Mouse (Mus musculus): ENCODE measurements at regions not wholly inside any gene's neighbourhood (a gene's known extent, or its start where the extent isn't known, plus 50 kb on each side); places are given as distances from the start of the nearest gene placed in this dataset.

DNA sequence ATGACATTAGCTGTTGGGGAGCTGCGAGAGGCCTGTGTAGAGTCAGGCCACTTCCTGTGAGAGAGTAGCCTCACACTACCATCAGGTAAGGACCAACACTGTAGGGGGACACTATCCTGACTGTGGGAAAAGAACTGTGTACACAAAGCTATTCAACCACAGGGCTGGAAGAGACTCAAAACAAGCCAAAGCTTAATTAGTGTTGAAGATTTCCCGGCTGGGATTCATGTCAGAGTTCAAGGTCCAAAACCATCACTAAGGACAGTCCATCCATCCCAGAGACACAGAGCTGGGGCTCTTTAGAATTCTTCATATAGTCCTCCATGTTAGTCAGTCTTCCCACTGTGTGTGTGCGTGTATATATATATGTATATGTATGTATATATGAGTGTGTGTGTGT lies 221.5 kb downstream of the Sox4 start:
- H3K9me3 ChIP-seq (ENCODE audit: control insufficient read depth, insufficient read depth, low read depth, low read length): no peaks in the 10 kb centered on the region

DNA sequence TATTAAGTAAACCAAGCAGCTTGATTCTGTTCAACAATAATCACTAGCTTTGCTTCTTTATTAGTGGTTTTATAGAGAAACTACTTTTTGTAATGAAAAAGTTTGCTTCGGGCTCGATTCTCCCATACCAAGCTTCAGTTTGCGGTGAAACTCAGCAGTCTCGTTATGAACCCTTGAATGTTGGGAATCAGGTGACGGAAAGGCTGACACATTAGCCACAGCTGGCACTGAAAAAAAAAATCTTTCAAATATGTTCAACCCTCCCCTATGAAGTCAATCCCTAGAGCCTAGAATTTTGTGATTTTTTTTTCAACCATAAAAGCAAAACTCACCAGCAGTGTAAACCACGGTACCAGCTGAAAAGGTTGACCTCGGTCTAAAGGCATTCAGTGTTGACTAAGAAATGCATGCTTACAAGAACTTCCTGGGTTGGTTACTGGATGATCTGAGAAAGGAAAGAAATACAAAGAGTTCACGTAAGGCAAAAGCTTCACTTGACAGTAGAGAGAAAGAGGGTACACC lies 223.4 kb downstream of the Sox4 start:
- Histone ChIP-seq H3K4me1 (ENCODE audit: control insufficient read depth in 2 of 2, insufficient read depth in 2 of 2, low read length in 2 of 2, poor library complexity in 1 of 2) (no peaks in the 10 kb centered on the region), H3K27ac (ENCODE audit: insufficient read depth, low read depth, low read length, poor library complexity, severe bottlenecking) (no peak overlapping the region), H3K9me3 (ENCODE audit: control insufficient read depth, insufficient read depth, low read depth, low read length) (no peaks in the 10 kb centered on the region), H3K36me3 (ENCODE audit: control insufficient read depth, insufficient read depth, low read length, poor library complexity, severe bottlenecking) (no peaks in the 10 kb centered on the region), H3K4me3 (ENCODE audit: insufficient read depth in 1 of 2, low read depth in 1 of 2, low read length in 2 of 2, poor library complexity in 1 of 2, severe bottlenecking in 1 of 2) (no peak overlapping the region), H3K9ac (ENCODE audit: insufficient read depth, low read depth, low read length, poor library complexity, severe bottlenecking) (no peak overlapping the region)
- no peak for DNase-seq (ENCODE audit: low read depth, low spot score)
- in situ Hi-C loops (cut with MboI; ENCODE audit: low sequenced_read_pairs in 2 of 2, unreplicated experiment in 2 of 2): no loop called here
- TF ChIP-seq MAFK (IDR thresholded peaks at IDR 0.05; ENCODE audit: insufficient read depth, low read depth, low read length) (no peak), CHD2 (IDR thresholded peaks at IDR 0.05; ENCODE audit: low read depth, low read length) (no peak), ZNF384 (IDR thresholded peaks at IDR 0.05; ENCODE audit: low read depth, low read length) (no peak), HCFC1 (IDR thresholded peaks at IDR 0.05; ENCODE audit: borderline replicate concordance, insufficient read depth, low read length) (no peak), ZC3H11A (IDR thresholded peaks at IDR 0.05; ENCODE audit: borderline replicate concordance, low read depth, low read length) (no peak)

More for the DNA sequence above, 221.5 kb downstream of the Sox4 start:
- Histone ChIP-seq H3K9ac (ENCODE audit: insufficient read depth, low read depth, low read length, poor library complexity, severe bottlenecking) (no peak overlapping the region), H3K27ac (ENCODE audit: insufficient read depth, low read depth, low read length, poor library complexity, severe bottlenecking) (no peak overlapping the region), H3K36me3 (ENCODE audit: control insufficient read depth, insufficient read depth, low read length, poor library complexity, severe bottlenecking) (no peaks in the 10 kb centered on the region), H3K4me1 (ENCODE audit: control insufficient read depth in 2 of 2, insufficient read depth in 2 of 2, low read length in 2 of 2, poor library complexity in 1 of 2) (no peaks in the 10 kb centered on the region), H3K4me3 (ENCODE audit: insufficient read depth in 1 of 2, low read depth in 1 of 2, low read length in 2 of 2, poor library complexity in 1 of 2, severe bottlenecking in 1 of 2) (no peak overlapping the region)
- DNase-seq (ENCODE audit: low read depth, low spot score): no peak
- in situ Hi-C loops (cut with MboI; ENCODE audit: low sequenced_read_pairs in 2 of 2, unreplicated experiment in 2 of 2): no loop called here
- TF ChIP-seq MAFK (IDR thresholded peaks at IDR 0.05; ENCODE audit: insufficient read depth, low read depth, low read length) (no peak), ZC3H11A (IDR thresholded peaks at IDR 0.05; ENCODE audit: borderline replicate concordance, low read depth, low read length) (no peak), HCFC1 (IDR thresholded peaks at IDR 0.05; ENCODE audit: borderline replicate concordance, insufficient read depth, low read length) (no peak), ZNF384 (IDR thresholded peaks at IDR 0.05; ENCODE audit: low read depth, low read length) (no peak), CHD2 (IDR thresholded peaks at IDR 0.05; ENCODE audit: low read depth, low read length) (no peak)

DNA sequence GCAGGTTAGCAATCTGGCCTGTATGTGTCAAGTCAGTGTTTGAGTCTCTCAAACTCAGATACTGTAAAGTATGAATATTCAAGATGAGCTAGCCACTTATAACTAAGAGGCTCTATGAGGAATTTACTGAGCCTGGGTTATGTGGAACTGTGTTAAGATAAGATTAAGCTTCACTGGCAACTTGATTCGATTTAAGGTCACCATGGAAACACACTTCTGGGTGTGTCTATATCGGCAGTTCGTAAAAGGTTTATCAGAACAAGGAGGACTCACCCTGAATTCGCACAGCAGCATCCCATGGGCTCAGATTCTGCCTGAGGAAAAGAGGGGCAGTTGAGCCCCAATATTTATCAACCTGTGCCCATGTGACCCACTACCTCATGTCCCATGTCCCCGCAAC lies 224.7 kb downstream of the Sox4 start:
- Histone ChIP-seq H3K4me1 (ENCODE audit: control insufficient read depth in 2 of 2, insufficient read depth in 2 of 2, low read length in 2 of 2, poor library complexity in 1 of 2) (no peaks in the 10 kb centered on the region), H3K9ac (ENCODE audit: insufficient read depth, low read depth, low read length, poor library complexity, severe bottlenecking) (no peak overlapping the region), H3K27ac (ENCODE audit: insufficient read depth, low read depth, low read length, poor library complexity, severe bottlenecking) (no peak overlapping the region), H3K36me3 (ENCODE audit: control insufficient read depth, insufficient read depth, low read length, poor library complexity, severe bottlenecking) (no peaks in the 10 kb centered on the region), H3K4me3 (ENCODE audit: insufficient read depth in 1 of 2, low read depth in 1 of 2, low read length in 2 of 2, poor library complexity in 1 of 2, severe bottlenecking in 1 of 2) (no peak overlapping the region), H3K9me3 (ENCODE audit: control insufficient read depth, insufficient read depth, low read depth, low read length) (no peaks in the 10 kb centered on the region)
- no peak for DNase-seq (ENCODE audit: low read depth, low spot score)
- in situ Hi-C loops (cut with MboI; ENCODE audit: low sequenced_read_pairs in 2 of 2, unreplicated experiment in 2 of 2): no loop called here
- TF ChIP-seq MAFK (IDR thresholded peaks at IDR 0.05; ENCODE audit: insufficient read depth, low read depth, low read length) (no peak), HCFC1 (IDR thresholded peaks at IDR 0.05; ENCODE audit: borderline replicate concordance, insufficient read depth, low read length) (no peak), ZC3H11A (IDR thresholded peaks at IDR 0.05; ENCODE audit: borderline replicate concordance, low read depth, low read length) (no peak), CHD2 (IDR thresholded peaks at IDR 0.05; ENCODE audit: low read depth, low read length) (no peak), ZNF384 (IDR thresholded peaks at IDR 0.05; ENCODE audit: low read depth, low read length) (no peak)

- no peak for DNase-seq (ENCODE audit: low read depth, low spot score)
- in situ Hi-C loops (cut with MboI; ENCODE audit: low sequenced_read_pairs in 2 of 2, unreplicated experiment in 2 of 2): no loop called here
- H3K9me3 ChIP-seq (ENCODE audit: control insufficient read depth, insufficient read depth, low read depth, low read length): no peaks in the 10 kb centered on the region
- H3K9ac ChIP-seq (ENCODE audit: insufficient read depth, low read depth, low read length, poor library complexity, severe bottlenecking): no peak overlapping the region
- TF ChIP-seq ZC3H11A (IDR thresholded peaks at IDR 0.05; ENCODE audit: borderline replicate concordance, low read depth, low read length): no peak
- no peak for TF ChIP-seq MAFK (IDR thresholded peaks at IDR 0.05; ENCODE audit: insufficient read depth, low read depth, low read length)
- TF ChIP-seq CHD2 (IDR thresholded peaks at IDR 0.05; ENCODE audit: low read depth, low read length): no peak
- TF ChIP-seq ZNF384 (IDR thresholded peaks at IDR 0.05; ENCODE audit: low read depth, low read length): no peak
- TF ChIP-seq HCFC1 (IDR thresholded peaks at IDR 0.05; ENCODE audit: borderline replicate concordance, insufficient read depth, low read length): no peak
- H3K36me3 ChIP-seq (ENCODE audit: control insufficient read depth, insufficient read depth, low read length, poor library complexity, severe bottlenecking): no peaks in the 10 kb centered on the region
- no peak overlapping the region for H3K4me3 ChIP-seq (ENCODE audit: insufficient read depth in 1 of 2, low read depth in 1 of 2, low read length in 2 of 2, poor library complexity in 1 of 2, severe bottlenecking in 1 of 2)
- H3K27ac ChIP-seq (ENCODE audit: insufficient read depth, low read depth, low read length, poor library complexity, severe bottlenecking): no peak overlapping the region
- H3K4me1 ChIP-seq (ENCODE audit: control insufficient read depth in 2 of 2, insufficient read depth in 2 of 2, low read length in 2 of 2, poor library complexity in 1 of 2): peaks cover 3 to 6% of the 10 kb centered on the region in 2 experiments; a peak in 2 of 4 replicates
These were observed 229.2 kb downstream of the Sox4 start for GRCm38 (mm10) chr13:28724300-28724699.

DNA sequence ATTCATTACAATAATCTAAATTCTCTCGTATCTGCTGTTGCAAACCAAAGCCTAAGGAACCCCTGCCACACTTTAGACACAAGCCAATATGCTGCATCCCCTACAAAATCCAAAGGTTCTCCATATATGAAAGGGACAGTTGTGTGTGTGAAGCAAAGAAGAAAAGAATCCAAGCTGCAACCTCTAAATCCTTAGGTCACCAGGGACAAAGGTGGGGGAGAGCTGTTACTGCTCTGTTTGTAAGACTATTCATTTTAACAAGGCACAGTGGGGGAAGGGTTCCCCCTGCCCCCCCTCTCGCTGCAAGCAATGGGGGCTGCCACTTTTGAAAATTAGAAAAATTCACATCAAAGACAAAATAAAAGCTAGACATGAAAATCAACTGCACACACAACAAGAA lies 231.4 kb downstream of the Sox4 start:
- Histone ChIP-seq H3K36me3 (ENCODE audit: control insufficient read depth, insufficient read depth, low read length, poor library complexity, severe bottlenecking) (no peaks in the 10 kb centered on the region), H3K27ac (ENCODE audit: insufficient read depth, low read depth, low read length, poor library complexity, severe bottlenecking) (no peak overlapping the region), H3K4me3 (ENCODE audit: insufficient read depth in 1 of 2, low read depth in 1 of 2, low read length in 2 of 2, poor library complexity in 1 of 2, severe bottlenecking in 1 of 2) (no peak overlapping the region), H3K4me1 (ENCODE audit: control insufficient read depth in 2 of 2, insufficient read depth in 2 of 2, low read length in 2 of 2, poor library complexity in 1 of 2) (peaks cover 12 to 14% of the 10 kb centered on the region in 2 experiments; a peak in 3 of 4 replicates), H3K9ac (ENCODE audit: insufficient read depth, low read depth, low read length, poor library complexity, severe bottlenecking) (no peak overlapping the region), H3K9me3 (ENCODE audit: control insufficient read depth, insufficient read depth, low read depth, low read length) (no peaks in the 10 kb centered on the region)
- in situ Hi-C loops (cut with MboI; ENCODE audit: low sequenced_read_pairs in 2 of 2, unreplicated experiment in 2 of 2): no loop called here
- no peak for TF ChIP-seq ZNF384 (IDR thresholded peaks at IDR 0.05; ENCODE audit: low read depth, low read length)
- TF ChIP-seq HCFC1 (IDR thresholded peaks at IDR 0.05; ENCODE audit: borderline replicate concordance, insufficient read depth, low read length): no peak
- no peak for TF ChIP-seq MAFK (IDR thresholded peaks at IDR 0.05; ENCODE audit: insufficient read depth, low read depth, low read length)
- no peak for TF ChIP-seq CHD2 (IDR thresholded peaks at IDR 0.05; ENCODE audit: low read depth, low read length)
- no peak for TF ChIP-seq ZC3H11A (IDR thresholded peaks at IDR 0.05; ENCODE audit: borderline replicate concordance, low read depth, low read length)
- DNase-seq (ENCODE audit: low read depth, low spot score): no peak

All from ES-E14 (cell line).